ENCODE assay signal across 1 mouse cellular context in genomic region chr2:179985695-179986094, GRCm38 (mm10).
A peak's percentile ranks its signal among the peaks of the same experiment; 100 is the strongest.
TF ChIP-seq lines count a peak whose summit lies in the region.

No protein-coding gene starts in this region.

TF ChIP-seq in CH12.LX, 34 proteins besides CTCF, POLR2A, EP300 and RAD21 (continued from another document):
- TF ChIP-seq ZMIZ1 (IDR thresholded peaks at IDR 0.05; ENCODE audit: low read depth, low read length): no peak
- no peak for TF ChIP-seq MAFK (IDR thresholded peaks at IDR 0.05; ENCODE audit: insufficient replicate concordance, low read length)
- no peak for TF ChIP-seq GABPA (IDR thresholded peaks at IDR 0.05; ENCODE audit: insufficient replicate concordance, low read depth, low read length)
- TF ChIP-seq TCF12 (IDR thresholded peaks at IDR 0.05; ENCODE audit: low read depth, low read length): 0 out of 2 replicates have a peak, but pooled peaks have one; percentile 38
- peak; percentile 51; the same call in 1 of the 2 replicates for TF ChIP-seq BHLHE40 (IDR thresholded peaks at IDR 0.05; ENCODE audit: low read depth, low read length)
- peak; percentile 41; the same call in 1 of the 2 replicates for TF ChIP-seq JUN (IDR thresholded peaks at IDR 0.05; ENCODE audit: insufficient read depth, low read depth, low read length)
- no peak for TF ChIP-seq RCOR1 (conservative IDR thresholded peaks at IDR 0.05; ENCODE audit: low read depth, low read length)
- peak; percentile 63 for TF ChIP-seq CHD2 (IDR thresholded peaks at IDR 0.05; ENCODE audit: low read length)
- peak; percentile 90 for TF ChIP-seq IRF4 (IDR thresholded peaks at IDR 0.05; ENCODE audit: low read depth, low read length)
- TF ChIP-seq MEF2A (IDR thresholded peaks at IDR 0.05; ENCODE audit: borderline replicate concordance, low read depth, low read length): peak; percentile 49; the same call in 1 of the 2 replicates
- TF ChIP-seq HCFC1 (IDR thresholded peaks at IDR 0.05; ENCODE audit: low read depth, low read length): no peak
TF ChIP-seq in CH12.LX: peak in this region for 8.
